Mouse (Mus musculus) liver, embryonic 13.5 days (tissue): ENCODE data around the gene Usp36. TPM values are rescaled to one million over a fixed set of nuclear protein-coding genes. Genes with fewer than 3 reads are reported as not detected.

ENCODE experiments used
- ATAC-seq: fragments of 200-750 bp; cut with Nextera tagmentation; 2 replicates; pipeline ENCODE4 v1.8.0; 2017; ENCODE audit warnings: low read depth, mild to moderate bottlenecking, moderate number of reproducible peaks, moderate library complexity
- DNase-seq: peaks from one replicate; pipeline ENCODE4 v3.0.0; 2022
- H3K27ac ChIP-seq: fragments of 300-500 bp; sonication (generic); 2 replicates; pipeline ENCODE4 v1.5.1; 2015; ENCODE audit warnings: moderate library complexity, mild to moderate bottlenecking, inconsistent platforms
- H3K27me3 ChIP-seq: fragments of 300-500 bp; sonication (generic); 2 replicates; pipeline ENCODE4 v1.6.1; 2015; ENCODE audit warnings: mild to moderate bottlenecking, inconsistent platforms
- H3K36me3 ChIP-seq: fragments of 300-500 bp; sonication (generic); 2 replicates; pipeline ENCODE4 v1.6.1; 2015; ENCODE audit warnings: mild to moderate bottlenecking, inconsistent platforms
- H3K4me1 ChIP-seq: fragments of 300-500 bp; sonication (generic); replicated peaks from 2 replicates; pipeline ENCODE4 v1.6.1; 2015; ENCODE audit warnings: inconsistent platforms
- H3K4me2 ChIP-seq: fragments of 300-500 bp; sonication (generic); 2 replicates; pipeline ENCODE4 v1.6.1; 2015; ENCODE audit warnings: inconsistent platforms, mild to moderate bottlenecking, moderate library complexity
- H3K4me3 ChIP-seq: fragments of 300-500 bp; sonication (generic); replicated peaks from 2 replicates; pipeline ENCODE4 v1.5.1; 2015; ENCODE audit warnings: mild to moderate bottlenecking, inconsistent platforms
- H3K9ac ChIP-seq: fragments of 300-500 bp; sonication (generic); 2 replicates; pipeline ENCODE4 v1.6.1; 2015; ENCODE audit warnings: mild to moderate bottlenecking, inconsistent platforms
- H3K9me3 ChIP-seq: fragments of 300-500 bp; sonication (generic); replicated peaks from 2 replicates; pipeline ENCODE4 v1.6.1; 2016; ENCODE audit warnings: inconsistent platforms
- whole genome bisulfite sequencing: fragments of 180-500 bp; shearing (Covaris S2); methylation state at CpG from one replicate; pipeline ENCODE4 v1.1.7; 2015; ENCODE audit not compliant: insufficient replicate concordance; 5-methylcytosine and 5-hydroxymethylcytosine counted together
- polyA plus RNA-seq: library from polyadenylated mRNA; unstranded; fragments of >200 nt; fragmentation: Nextera tagmentation; extraction: Ambion mirVana; gene quantifications from 2 replicates; pipeline ENCODE4 v1.2.1, GENCODE M21; 2015

The Usp36 gene
- polyA plus RNA-seq, 1 experiment from 2014 or later = 6.9 TPM

DNA sequence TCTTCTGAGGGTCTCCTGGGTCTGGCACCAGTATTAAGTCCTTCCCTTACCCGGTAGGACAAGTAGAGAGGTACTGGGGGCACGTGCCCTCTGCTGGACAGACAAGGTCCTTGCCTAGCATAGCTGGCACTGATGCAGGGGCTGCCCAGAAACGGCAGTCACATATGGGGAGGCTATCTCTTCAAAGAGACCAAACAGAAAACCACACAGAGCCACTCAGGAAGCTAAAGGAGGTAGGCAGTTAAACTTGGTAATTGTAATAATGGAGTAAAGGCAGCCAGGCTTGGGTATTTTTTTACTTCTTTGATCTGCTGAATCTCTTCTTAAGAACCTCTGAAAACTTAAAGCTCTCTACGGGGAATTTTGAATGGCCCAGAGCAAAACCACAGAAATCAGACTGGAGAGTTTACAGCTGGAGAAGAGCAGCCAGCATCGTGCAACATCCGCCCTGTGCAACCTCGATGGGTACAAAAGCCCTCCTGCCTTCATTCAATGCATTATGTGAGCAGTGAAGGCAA is 57.7 kb downstream of the Usp36 start:
- no peaks in the 10 kb centered on the region for H3K27me3 ChIP-seq
- H3K4me2 ChIP-seq = no peak overlapping the region
- peaks cover 54% of the 10 kb centered on the region for H3K4me1 ChIP-seq
- no peak overlapping the region for H3K4me3 ChIP-seq
- ATAC-seq (0 out of 2 replicates have a peak, but pooled peaks have one; percentile 51), DNase-seq (no peak)
- no peaks in the 10 kb centered on the region for H3K9me3 ChIP-seq
- no peak overlapping the region for H3K9ac ChIP-seq
- 22% methylated on average over 7 of the region's 7 CpGs for WGBS
- H3K36me3 ChIP-seq = no peaks in the 10 kb centered on the region
- H3K27ac ChIP-seq = no peak overlapping the region

DNA sequence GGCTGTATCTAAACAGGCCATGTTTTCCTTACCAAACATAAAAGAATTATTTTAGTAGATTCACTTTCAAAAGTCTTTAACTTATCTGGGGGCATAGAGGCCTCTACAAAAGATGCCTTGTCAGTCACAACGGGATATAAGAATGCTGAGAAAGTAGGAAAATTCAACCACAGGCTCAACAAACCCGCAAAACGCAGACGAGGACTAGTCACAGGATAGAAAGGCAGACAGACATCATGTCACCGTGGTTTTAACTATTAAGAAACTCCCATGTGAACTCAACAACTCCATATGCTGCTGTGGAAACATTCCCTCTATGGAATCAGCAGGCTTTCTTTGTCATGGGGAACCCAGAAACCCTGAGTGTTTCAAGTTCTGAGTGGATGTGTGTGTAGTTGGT is 60.1 kb downstream of the Usp36 start:
- DNase-seq = no peak
- no peak overlapping the region for H3K4me3 ChIP-seq
- 62% methylated on average over 5 of the region's 5 CpGs for WGBS
- peaks cover 53% of the 10 kb centered on the region for H3K4me1 ChIP-seq
- no peaks in the 10 kb centered on the region for H3K36me3 ChIP-seq
- no peaks in the 10 kb centered on the region for H3K9me3 ChIP-seq
- H3K27me3 ChIP-seq = no peaks in the 10 kb centered on the region
- no peak overlapping the region for H3K9ac ChIP-seq
- H3K27ac ChIP-seq = no peak overlapping the region
- no peak for ATAC-seq
- H3K4me2 ChIP-seq = no peak overlapping the region

DNA sequence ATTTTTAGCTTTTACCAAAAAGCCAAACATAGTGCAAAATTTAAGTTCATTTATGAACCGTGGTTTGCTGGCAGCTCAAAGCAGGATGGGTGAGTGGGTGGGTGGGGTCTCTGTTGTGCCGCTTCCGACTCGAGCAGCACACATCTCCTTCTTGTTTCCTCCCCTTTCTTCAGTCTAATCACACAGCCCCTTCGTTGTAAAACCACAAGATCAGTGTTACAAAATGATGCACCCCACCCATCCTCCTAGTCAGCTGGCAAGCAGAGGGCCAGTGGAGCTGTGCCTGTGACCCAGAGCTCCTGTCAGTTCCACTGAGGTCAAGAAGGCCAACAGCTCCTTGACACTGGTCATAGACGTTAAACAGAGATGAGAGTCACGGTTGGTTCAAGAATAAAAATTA is 62.4 kb downstream of the Usp36 start:
- no peak overlapping the region for H3K27ac ChIP-seq
- no peaks in the 10 kb centered on the region for H3K9me3 ChIP-seq
- H3K27me3 ChIP-seq = no peaks in the 10 kb centered on the region
- no peaks in the 10 kb centered on the region for H3K36me3 ChIP-seq
- no peak overlapping the region for H3K4me3 ChIP-seq
- 14% methylated on average over 7 of the region's 7 CpGs for WGBS
- no peak for DNase-seq
- H3K9ac ChIP-seq = no peak overlapping the region
- H3K4me1 ChIP-seq = peaks cover 46% of the 10 kb centered on the region
- no peak for ATAC-seq
- no peak overlapping the region for H3K4me2 ChIP-seq

GRCm38 (mm10) chr11:118226850-118227249 is 63.2 kb downstream of the Usp36 start:
- Histone ChIP-seq H3K4me3 (no peak overlapping the region), H3K9me3 (no peaks in the 10 kb centered on the region), H3K27ac (no peak overlapping the region), H3K27me3 (no peaks in the 10 kb centered on the region), H3K4me2 (no peak overlapping the region), H3K36me3 (no peaks in the 10 kb centered on the region), H3K9ac (no peak overlapping the region), H3K4me1 (peaks cover 38% of the 10 kb centered on the region)
- ATAC-seq (no peak), DNase-seq (no peak)
- WGBS = 34% methylated on average over 7 of the region's 7 CpGs

- Histone ChIP-seq H3K9ac (no peak overlapping the region), H3K4me3 (no peak overlapping the region), H3K36me3 (no peaks in the 10 kb centered on the region), H3K4me1 (peaks cover 35% of the 10 kb centered on the region), H3K27me3 (no peaks in the 10 kb centered on the region), H3K4me2 (no peak overlapping the region), H3K9me3 (no peaks in the 10 kb centered on the region), H3K27ac (no peak overlapping the region)
- no peak for DNase-seq
- WGBS = 48% methylated on average over 1 of the region's 1 CpGs
- ATAC-seq = no peak
Measured at GRCm38 (mm10) chr11:118225862-118226261, 64.2 kb downstream of the Usp36 start.

DNA sequence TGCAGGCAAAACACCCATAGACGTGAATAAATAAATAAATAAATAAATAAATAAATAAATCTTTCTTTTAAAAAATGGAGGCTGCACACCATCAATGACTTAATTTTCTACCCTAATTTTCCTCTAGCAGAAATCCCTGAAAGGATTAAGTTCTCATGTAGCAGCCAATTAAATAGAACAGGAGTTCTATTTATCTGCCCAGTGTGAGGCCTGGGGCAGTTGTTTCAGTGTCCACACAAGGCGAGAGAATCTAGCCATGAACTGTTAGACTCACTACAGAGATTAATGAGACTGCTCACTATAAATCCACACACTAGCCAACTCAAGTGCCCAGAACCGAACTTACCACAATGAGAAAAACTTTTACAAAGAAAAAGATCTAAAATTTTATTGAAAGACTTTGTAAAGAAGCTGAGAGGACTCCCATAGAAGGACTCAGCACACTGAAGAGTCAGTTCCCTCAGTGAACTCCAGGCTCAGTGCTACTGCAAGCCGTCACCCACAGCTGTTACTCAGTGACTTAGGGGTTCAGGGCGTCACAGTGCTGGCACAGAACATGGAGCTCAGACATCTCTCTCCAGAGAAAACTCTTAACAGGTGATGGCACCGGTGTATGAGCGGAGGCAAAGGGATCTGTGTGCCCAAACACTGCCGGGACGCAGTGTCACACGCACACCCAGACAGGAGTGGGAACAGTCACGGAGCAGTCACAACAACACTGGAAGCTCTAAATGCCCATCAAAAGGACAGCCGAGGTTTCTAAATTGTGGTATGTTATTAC is 64.8 kb downstream of the Usp36 start:
- H3K36me3 ChIP-seq = no peaks in the 10 kb centered on the region
- H3K4me3 ChIP-seq = no peak overlapping the region
- no peak overlapping the region for H3K27ac ChIP-seq
- DNase-seq (no peak), ATAC-seq (no peak)
- H3K4me1 ChIP-seq = peaks cover 29% of the 10 kb centered on the region
- no peaks in the 10 kb centered on the region for H3K9me3 ChIP-seq
- H3K27me3 ChIP-seq = no peaks in the 10 kb centered on the region
- WGBS = 75% methylated on average over 12 of the region's 12 CpGs
- no peak overlapping the region for H3K9ac ChIP-seq
- H3K4me2 ChIP-seq = no peak overlapping the region

- WGBS = 67% methylated on average over 10 of the region's 10 CpGs
- no peak overlapping the region for H3K9ac ChIP-seq
- no peak for DNase-seq
- no peak overlapping the region for H3K4me3 ChIP-seq
- ATAC-seq = no peak
- peaks cover 22% of the 10 kb centered on the region for H3K4me1 ChIP-seq
- H3K4me2 ChIP-seq = no peak overlapping the region
- H3K36me3 ChIP-seq = no peaks in the 10 kb centered on the region
- no peak overlapping the region for H3K27ac ChIP-seq
- no peaks in the 10 kb centered on the region for H3K9me3 ChIP-seq
- no peaks in the 10 kb centered on the region for H3K27me3 ChIP-seq
Measured at GRCm38 (mm10) chr11:118223416-118224067, 66.5 kb downstream of the Usp36 start.

DNA sequence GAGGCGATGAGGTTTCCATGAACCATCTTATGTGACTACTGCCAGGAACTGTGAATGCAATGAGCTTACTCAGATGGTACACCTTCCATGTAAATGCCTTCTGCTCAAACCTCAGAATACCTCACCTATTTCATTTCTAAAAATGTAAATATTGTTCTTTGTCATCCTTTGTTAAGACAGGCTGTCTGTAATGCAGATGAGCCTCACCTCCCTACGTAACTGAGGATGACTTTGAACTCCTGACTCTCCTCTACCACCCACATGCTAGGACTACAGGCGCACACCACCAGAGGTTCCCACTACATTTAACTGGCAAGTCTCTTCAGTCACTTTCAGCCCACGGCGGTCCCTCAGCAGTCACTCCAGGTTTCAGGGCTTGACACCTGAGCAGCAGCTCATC is 67.1 kb downstream of the Usp36 start:
- H3K9ac ChIP-seq = no peak overlapping the region
- H3K27ac ChIP-seq = no peak overlapping the region
- H3K4me2 ChIP-seq = no peak overlapping the region
- H3K9me3 ChIP-seq = no peaks in the 10 kb centered on the region
- no peak overlapping the region for H3K4me3 ChIP-seq
- DNase-seq = no peak
- ATAC-seq = no peak
- 71% methylated on average over 5 of the region's 5 CpGs for WGBS
- H3K4me1 ChIP-seq = peaks cover 16% of the 10 kb centered on the region
- no peaks in the 10 kb centered on the region for H3K36me3 ChIP-seq
- no peaks in the 10 kb centered on the region for H3K27me3 ChIP-seq

DNA sequence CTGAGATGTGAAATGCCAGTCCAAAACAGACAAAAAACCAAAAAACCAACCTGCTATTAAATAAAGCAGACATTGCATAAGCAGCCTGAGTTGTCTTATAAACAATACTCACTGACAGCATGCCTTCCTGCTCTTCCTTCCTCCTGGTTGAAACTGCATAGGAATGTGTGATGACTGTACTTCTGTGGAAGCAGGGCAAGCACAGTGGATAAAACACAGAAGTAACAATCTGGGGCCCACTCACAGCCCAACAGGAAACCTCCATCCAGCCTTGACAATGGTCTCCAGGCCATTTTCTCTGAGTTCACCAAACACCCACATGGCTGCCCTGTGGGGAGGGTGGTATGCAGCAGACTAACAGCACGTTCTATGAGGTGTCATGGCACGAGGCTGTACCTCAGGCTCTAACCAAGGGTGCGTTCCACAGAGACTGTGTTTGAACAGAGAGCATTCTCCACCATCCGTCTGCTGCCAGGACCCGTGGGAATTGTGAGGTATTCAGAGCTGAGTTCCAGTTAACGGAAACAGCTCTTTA is 67.6 kb downstream of the Usp36 start:
- WGBS = 50% methylated on average over 6 of the region's 6 CpGs
- Histone ChIP-seq H3K27ac (no peak overlapping the region), H3K9ac (no peak overlapping the region), H3K36me3 (no peaks in the 10 kb centered on the region), H3K4me2 (no peak overlapping the region), H3K27me3 (no peaks in the 10 kb centered on the region), H3K9me3 (no peaks in the 10 kb centered on the region), H3K4me1 (peaks cover 12% of the 10 kb centered on the region), H3K4me3 (no peak overlapping the region)
- DNase-seq (no peak), ATAC-seq (no peak)

DNA sequence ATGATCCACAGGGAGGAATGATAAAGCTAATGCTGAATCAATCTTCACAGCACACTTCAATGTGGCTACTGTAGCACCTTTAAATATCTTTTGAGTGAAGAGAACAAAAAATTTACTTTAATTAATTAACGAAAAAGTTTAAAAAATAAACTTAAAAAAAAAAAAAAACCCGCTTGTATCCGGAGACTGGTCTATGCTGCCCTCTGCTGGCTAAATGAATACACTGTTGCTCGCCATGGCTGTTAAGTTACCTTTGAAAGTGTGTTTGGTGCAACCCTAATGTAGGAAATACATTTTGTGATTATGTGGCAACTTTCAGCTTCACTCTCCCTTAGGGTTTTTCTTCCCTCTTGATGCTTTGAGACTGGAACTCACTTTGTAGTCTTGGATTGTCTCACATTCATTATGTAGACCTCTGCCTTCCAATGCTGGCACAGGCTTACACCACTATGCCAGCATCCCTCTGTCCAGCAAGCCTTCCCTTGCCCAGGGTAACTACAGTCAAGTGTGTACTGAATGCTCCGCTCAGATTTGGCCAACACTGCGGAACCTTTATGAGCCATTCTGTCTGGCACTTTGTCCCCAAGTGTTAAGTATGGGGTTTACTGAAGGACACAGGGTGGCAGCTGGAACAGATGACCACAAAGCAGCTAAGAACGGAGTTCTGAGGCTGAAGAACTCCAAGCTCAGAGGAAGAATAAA is 69.3 kb downstream of the Usp36 start:
- H3K9ac ChIP-seq = no peak overlapping the region
- H3K4me2 ChIP-seq = no peak overlapping the region
- H3K9me3 ChIP-seq = no peaks in the 10 kb centered on the region
- no peaks in the 10 kb centered on the region for H3K27me3 ChIP-seq
- no peaks in the 10 kb centered on the region; the same call in 1 of the 2 replicates for H3K4me1 ChIP-seq
- 17% methylated on average over 7 of the region's 7 CpGs for WGBS
- DNase-seq = no peak
- H3K4me3 ChIP-seq = no peak overlapping the region
- no peaks in the 10 kb centered on the region for H3K36me3 ChIP-seq
- no peak overlapping the region for H3K27ac ChIP-seq
- no peak for ATAC-seq

DNA sequence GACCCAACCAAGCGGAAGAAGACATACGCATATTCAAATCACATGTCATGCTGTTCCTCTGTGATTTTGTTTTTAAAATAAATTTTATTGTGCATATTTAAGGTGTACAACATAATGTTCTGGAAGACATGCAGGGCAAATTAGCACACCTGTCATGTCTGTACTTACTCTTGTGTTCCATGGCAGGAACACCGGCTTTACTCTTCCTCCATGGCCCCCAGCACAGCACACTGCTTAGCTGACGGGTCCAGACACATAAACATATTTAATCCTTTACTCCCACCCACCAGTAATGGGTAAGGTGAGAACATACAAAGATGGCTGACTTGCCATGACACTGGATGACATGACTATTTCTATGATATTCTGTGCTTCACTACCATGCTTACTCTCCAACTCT is 71.0 kb downstream of the Usp36 start:
- H3K36me3 ChIP-seq = no peaks in the 10 kb centered on the region
- H3K27me3 ChIP-seq = no peaks in the 10 kb centered on the region
- no peak for ATAC-seq
- H3K4me2 ChIP-seq = no peak overlapping the region
- no peak overlapping the region for H3K9ac ChIP-seq
- 82% methylated on average over 4 of the region's 4 CpGs for WGBS
- no peak overlapping the region for H3K4me3 ChIP-seq
- H3K9me3 ChIP-seq = no peaks in the 10 kb centered on the region
- H3K4me1 ChIP-seq = no peaks in the 10 kb centered on the region; the same call in 1 of the 2 replicates
- H3K27ac ChIP-seq = no peak overlapping the region
- DNase-seq = no peak
